Mouse (Mus musculus) intestine, postnatal 0 days (tissue): ENCODE data around the gene Slc38a11. TPM values are rescaled to one million over a fixed set of nuclear protein-coding genes. Genes with fewer than 3 reads are reported as not detected.

ENCODE experiments used
- ATAC-seq: fragments of 200-750 bp; cut with Nextera tagmentation; 2 replicates; pipeline ENCODE4 v1.8.0; 2017; ENCODE audit warnings: mild to moderate bottlenecking, moderate TSS enrichment, moderate library complexity
- H3K27ac ChIP-seq: fragments of 300-500 bp; sonication (generic); 2 replicates; pipeline ENCODE4 v1.5.1; 2014; ENCODE audit warnings: mild to moderate bottlenecking, low read depth, low read length, moderate library complexity
- H3K27me3 ChIP-seq: fragments of 300-500 bp; sonication (generic); replicated peaks from 2 replicates; pipeline ENCODE4 v1.6.1; 2014; ENCODE audit warnings: low read length, mixed read lengths; ENCODE audit not compliant: control insufficient read depth, insufficient read depth
- H3K36me3 ChIP-seq: fragments of 300-500 bp; sonication (generic); 2 replicates; pipeline ENCODE4 v1.6.1; 2014; ENCODE audit warnings: mild to moderate bottlenecking, moderate library complexity; ENCODE audit not compliant: control insufficient read depth, insufficient read depth
- H3K4me1 ChIP-seq: fragments of 300-500 bp; sonication (generic); replicated peaks from 2 replicates; pipeline ENCODE4 v1.6.1; 2014; ENCODE audit warnings: antibody characterized with exemption, low read length, mixed read lengths; ENCODE audit not compliant: control insufficient read depth, insufficient read depth
- H3K4me2 ChIP-seq: fragments of 300-500 bp; sonication (generic); replicated peaks from 2 replicates; pipeline ENCODE4 v1.6.1; 2014; ENCODE audit warnings: low read depth, mild to moderate bottlenecking, moderate library complexity
- H3K4me3 ChIP-seq: fragments of 300-500 bp; sonication (generic); 2 replicates; pipeline ENCODE4 v1.5.1; 2014; ENCODE audit warnings: low read depth, low read length
- H3K9ac ChIP-seq: fragments of 300-500 bp; sonication (generic); 2 replicates; pipeline ENCODE4 v1.6.1; 2014; ENCODE audit warnings: mild to moderate bottlenecking, low read depth, low read length
- H3K9me3 ChIP-seq: fragments of 300-500 bp; sonication (generic); 2 replicates; pipeline ENCODE4 v1.6.1; 2016; ENCODE audit warnings: mixed run types; ENCODE audit not compliant: control insufficient read depth
- CTCF ChIP-seq: sonication (generic); IDR thresholded peaks from 2 replicates; pipeline ENCODE4 v1.5.1; 2016; ENCODE audit warnings: low read depth, mild to moderate bottlenecking, control low read depth, antibody characterized with exemption, moderate library complexity
- WGBS: fragments of 180-500 bp; shearing (Covaris S2); extraction: QIAGEN DNeasy Blood & Tissue Kit; methylation state at CpG from one replicate; pipeline ENCODE4 v1.1.7; 2014; 5-methylcytosine and 5-hydroxymethylcytosine counted together
- polyA plus RNA-seq: library from polyadenylated mRNA; unstranded; fragments of >200 nt; fragmentation: Nextera tagmentation; extraction: Ambion mirVana; gene quantifications from 2 replicates; pipeline ENCODE4 v1.2.1, GENCODE M21; 2015

Slc38a11 gene
- polyA plus RNA-seq, 1 experiment from 2014 or later = 0.50 TPM

- no peak overlapping the region for H3K4me2 ChIP-seq
- TF ChIP-seq CTCF = no peak
- H3K4me1 ChIP-seq = no peaks in the 10 kb centered on the region
- no peak for ATAC-seq
- no peaks in the 10 kb centered on the region for H3K9me3 ChIP-seq
- no peak overlapping the region for H3K9ac ChIP-seq
- no peaks in the 10 kb centered on the region for H3K36me3 ChIP-seq
- no peak overlapping the region for H3K4me3 ChIP-seq
- 56% methylated on average over 4 of the region's 4 CpGs for WGBS
- H3K27me3 ChIP-seq = no peaks in the 10 kb centered on the region
- no peak overlapping the region for H3K27ac ChIP-seq
Measured at GRCm38 (mm10) chr2:65393061-65393460, 29.2 kb upstream of the Slc38a11 start.

- TF ChIP-seq CTCF = no peak
- 77% methylated on average over 6 of the region's 6 CpGs for WGBS
- H3K27ac ChIP-seq = no peak overlapping the region
- H3K27me3 ChIP-seq = no peaks in the 10 kb centered on the region
- no peaks in the 10 kb centered on the region for H3K9me3 ChIP-seq
- no peaks in the 10 kb centered on the region for H3K4me1 ChIP-seq
- no peak overlapping the region for H3K4me2 ChIP-seq
- H3K36me3 ChIP-seq = no peaks in the 10 kb centered on the region
- ATAC-seq = no peak
- no peak overlapping the region for H3K9ac ChIP-seq
- no peak overlapping the region for H3K4me3 ChIP-seq
Measured at GRCm38 (mm10) chr2:65391322-65391721, 27.5 kb upstream of the Slc38a11 start.

GRCm38 (mm10) chr2:65384815-65385214 is 21.0 kb upstream of the Slc38a11 start:
- Histone ChIP-seq H3K9me3 (no peaks in the 10 kb centered on the region), H3K4me3 (no peak overlapping the region), H3K4me2 (no peak overlapping the region), H3K36me3 (no peaks in the 10 kb centered on the region), H3K9ac (no peak overlapping the region), H3K27ac (no peak overlapping the region), H3K4me1 (0 out of 2 replicates have a peak, but pooled peaks cover 4% of the 10 kb centered on the region), H3K27me3 (no peaks in the 10 kb centered on the region)
- no peak for TF ChIP-seq CTCF
- 60% methylated on average over 6 of the region's 6 CpGs for WGBS
- peak; percentile 36; the same call in 1 of the 2 replicates for ATAC-seq

GRCm38 (mm10) chr2:65382485-65382884 is 18.7 kb upstream of the Slc38a11 start:
- no peak overlapping the region for H3K9ac ChIP-seq
- no peak overlapping the region for H3K27ac ChIP-seq
- H3K4me3 ChIP-seq = no peak overlapping the region
- no peaks in the 10 kb centered on the region for H3K36me3 ChIP-seq
- no peak for ATAC-seq
- no peak for TF ChIP-seq CTCF
- WGBS = 10% methylated on average over 4 of the region's 4 CpGs
- no peaks in the 10 kb centered on the region for H3K27me3 ChIP-seq
- no peaks in the 10 kb centered on the region for H3K9me3 ChIP-seq
- H3K4me1 ChIP-seq = 0 out of 2 replicates have a peak, but pooled peaks cover 4% of the 10 kb centered on the region
- H3K4me2 ChIP-seq = no peak overlapping the region

GRCm38 (mm10) chr2:65378425-65378824 is 14.6 kb upstream of the Slc38a11 start:
- ATAC-seq = no peak
- no peak overlapping the region for H3K4me3 ChIP-seq
- 79% methylated on average over 4 of the region's 4 CpGs for WGBS
- H3K4me2 ChIP-seq = no peak overlapping the region
- no peak for TF ChIP-seq CTCF
- H3K27ac ChIP-seq = no peak overlapping the region
- no peaks in the 10 kb centered on the region for H3K4me1 ChIP-seq
- no peaks in the 10 kb centered on the region for H3K9me3 ChIP-seq
- no peaks in the 10 kb centered on the region for H3K27me3 ChIP-seq
- no peaks in the 10 kb centered on the region for H3K36me3 ChIP-seq
- H3K9ac ChIP-seq = no peak overlapping the region

GRCm38 (mm10) chr2:65374410-65374809 is 10.6 kb upstream of the Slc38a11 start:
- H3K4me1 ChIP-seq = no peaks in the 10 kb centered on the region
- no peaks in the 10 kb centered on the region for H3K27me3 ChIP-seq
- H3K4me3 ChIP-seq = no peak overlapping the region
- no peaks in the 10 kb centered on the region for H3K36me3 ChIP-seq
- no peak for TF ChIP-seq CTCF
- WGBS = 53% methylated on average over 5 of the region's 5 CpGs
- no peaks in the 10 kb centered on the region for H3K9me3 ChIP-seq
- no peak overlapping the region for H3K9ac ChIP-seq
- no peak for ATAC-seq
- no peak overlapping the region for H3K27ac ChIP-seq
- no peak overlapping the region for H3K4me2 ChIP-seq

- H3K4me1 ChIP-seq = no peaks in the 10 kb centered on the region
- no peak overlapping the region for H3K4me3 ChIP-seq
- no peak for TF ChIP-seq CTCF
- H3K27ac ChIP-seq = no peak overlapping the region
- no peak for ATAC-seq
- no peaks in the 10 kb centered on the region for H3K27me3 ChIP-seq
- H3K9ac ChIP-seq = no peak overlapping the region
- H3K4me2 ChIP-seq = no peak overlapping the region
- WGBS = 95% methylated on average over 4 of the region's 4 CpGs
- no peaks in the 10 kb centered on the region for H3K36me3 ChIP-seq
- no peaks in the 10 kb centered on the region for H3K9me3 ChIP-seq
Measured at GRCm38 (mm10) chr2:65373076-65373475, 9.2 kb upstream of the Slc38a11 start.
